Mouse (Mus musculus) kidney, embryonic 16.5 days (tissue): ENCODE data around the gene Acap3. TPM values are rescaled to one million over a fixed set of nuclear protein-coding genes. Genes with fewer than 3 reads are reported as not detected.
A peak's percentile ranks its signal among the peaks of the same experiment; 100 is the strongest.

Experiments used
- ATAC-seq: fragments of 200-750 bp; cut with Nextera tagmentation; 2 replicates; pipeline ENCODE4 v1.8.0; 2017; ENCODE audit warnings: moderate TSS enrichment; ENCODE audit not compliant: low FRiP score, low TSS enrichment
- H3K27ac ChIP-seq: fragments of 300-500 bp; sonication (generic); 2 replicates; pipeline ENCODE4 v1.5.1; 2014; ENCODE audit warnings: low read length
- H3K27me3 ChIP-seq: fragments of 300-500 bp; sonication (generic); 2 replicates; pipeline ENCODE4 v1.6.1; 2014; ENCODE audit warnings: low read length, control low read depth, mixed read lengths; ENCODE audit not compliant: insufficient read depth
- H3K36me3 ChIP-seq: fragments of 300-500 bp; sonication (generic); 2 replicates; pipeline ENCODE4 v1.6.1; 2014; ENCODE audit warnings: low read length, control low read depth, mixed read lengths; ENCODE audit not compliant: insufficient read depth
- H3K4me1 ChIP-seq: fragments of 300-500 bp; sonication (generic); 2 replicates; pipeline ENCODE4 v1.6.1; 2014; ENCODE audit warnings: low read length, control low read depth, mixed read lengths; ENCODE audit not compliant: insufficient read depth
- H3K4me2 ChIP-seq: fragments of 300-500 bp; sonication (generic); replicated peaks from 2 replicates; pipeline ENCODE4 v1.6.1; 2014; ENCODE audit warnings: low read depth, low read length
- H3K4me3 ChIP-seq: fragments of 300-500 bp; sonication (generic); 2 replicates; pipeline ENCODE4 v1.5.1; 2014; ENCODE audit warnings: mild to moderate bottlenecking, low read length
- H3K9ac ChIP-seq: fragments of 300-500 bp; sonication (generic); replicated peaks from 2 replicates; pipeline ENCODE4 v1.6.1; 2014; ENCODE audit warnings: low read length
- H3K9me3 ChIP-seq: fragments of 300-500 bp; sonication (generic); 2 replicates; pipeline ENCODE4 v1.6.1; 2016; ENCODE audit warnings: low read length, control low read depth
- WGBS: fragments of 180-500 bp; shearing (Covaris S2); extraction: QIAGEN DNeasy Blood & Tissue Kit; methylation state at CpG from one replicate; pipeline ENCODE4 v1.1.7; 2014; 5-methylcytosine and 5-hydroxymethylcytosine counted together
- polyA plus RNA-seq: library from polyadenylated mRNA; unstranded; fragments of >200 nt; fragmentation: Nextera tagmentation; extraction: Ambion mirVana; gene quantifications from 2 replicates; pipeline ENCODE4 v1.2.1, GENCODE M21; 2015

Acap3 gene
- polyA plus RNA-seq, 1 experiment from 2014 or later = 17.6 TPM

DNA sequence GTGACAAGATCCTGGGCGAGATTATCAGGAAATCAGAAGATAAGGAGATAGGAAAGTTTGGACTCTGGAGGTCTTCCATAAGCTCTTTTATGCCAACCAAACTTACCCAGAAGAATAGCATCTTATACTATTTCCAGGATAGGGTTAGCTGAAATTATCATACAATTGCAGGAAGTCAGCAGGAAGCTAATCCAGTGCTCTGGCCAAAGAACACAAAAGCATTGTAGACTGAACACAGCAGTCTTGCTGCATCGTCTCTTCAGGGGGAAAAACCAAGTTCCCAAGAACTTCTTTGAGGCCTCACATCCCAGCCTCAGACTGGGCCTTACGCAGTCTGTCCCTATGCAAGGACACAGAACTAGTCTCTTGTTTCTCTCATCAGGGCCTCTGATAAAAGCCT, 8.0 kb upstream of the Acap3 start:
- Histone ChIP-seq H3K4me3 (no peak overlapping the region), H3K27ac (peak overlapping the region; percentile 69; the same call in 1 of the 2 replicates), H3K4me2 (no peak overlapping the region), H3K4me1 (no peaks in the 10 kb centered on the region), H3K27me3 (no peaks in the 10 kb centered on the region), H3K9ac (no peak overlapping the region), H3K36me3 (peaks cover 45% of the 10 kb centered on the region), H3K9me3 (no peaks in the 10 kb centered on the region)
- no peak for ATAC-seq
- WGBS = 82% methylated on average over 3 of the region's 3 CpGs

- H3K4me1 ChIP-seq = peaks cover 12% of the 10 kb centered on the region
- ATAC-seq = no peak
- H3K27me3 ChIP-seq = no peaks in the 10 kb centered on the region
- peaks cover 51% of the 10 kb centered on the region for H3K36me3 ChIP-seq
- no peak overlapping the region for H3K4me3 ChIP-seq
- WGBS = 91% methylated on average over 5 of the region's 5 CpGs
- H3K4me2 ChIP-seq = no peak overlapping the region
- no peak overlapping the region for H3K9ac ChIP-seq
- H3K9me3 ChIP-seq = no peaks in the 10 kb centered on the region
- H3K27ac ChIP-seq = no peak overlapping the region
Observed at GRCm38 (mm10) chr4:155886330-155886729, 5.3 kb upstream of the Acap3 start.

DNA sequence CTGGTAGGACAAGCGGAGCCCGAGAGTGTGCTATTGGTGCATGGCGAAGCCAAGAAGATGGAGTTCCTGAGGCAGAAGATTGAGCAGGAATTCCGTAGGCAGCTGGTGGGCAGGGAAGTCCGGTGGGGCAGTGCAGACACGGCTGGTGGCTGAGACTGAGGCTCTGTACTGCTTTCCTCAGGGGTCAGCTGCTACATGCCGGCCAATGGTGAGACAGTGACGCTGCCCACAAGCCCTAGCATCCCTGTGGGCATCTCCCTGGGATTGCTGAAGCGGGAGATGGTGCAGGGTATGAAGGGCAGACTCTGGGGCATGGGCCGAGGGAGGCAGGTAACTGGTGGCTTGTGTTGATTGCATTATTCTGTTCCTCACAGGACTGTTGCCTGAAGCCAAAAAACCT, 3.9 kb upstream of the Acap3 start:
- H3K9me3 ChIP-seq = no peaks in the 10 kb centered on the region
- no peak overlapping the region for H3K9ac ChIP-seq
- no peak overlapping the region for H3K27ac ChIP-seq
- 91% methylated on average over 10 of the region's 10 CpGs for WGBS
- ATAC-seq = no peak
- no peaks in the 10 kb centered on the region for H3K27me3 ChIP-seq
- peaks cover 51% of the 10 kb centered on the region for H3K36me3 ChIP-seq
- H3K4me3 ChIP-seq = no peak overlapping the region
- H3K4me1 ChIP-seq = peaks cover 13% of the 10 kb centered on the region
- no peak overlapping the region for H3K4me2 ChIP-seq

DNA sequence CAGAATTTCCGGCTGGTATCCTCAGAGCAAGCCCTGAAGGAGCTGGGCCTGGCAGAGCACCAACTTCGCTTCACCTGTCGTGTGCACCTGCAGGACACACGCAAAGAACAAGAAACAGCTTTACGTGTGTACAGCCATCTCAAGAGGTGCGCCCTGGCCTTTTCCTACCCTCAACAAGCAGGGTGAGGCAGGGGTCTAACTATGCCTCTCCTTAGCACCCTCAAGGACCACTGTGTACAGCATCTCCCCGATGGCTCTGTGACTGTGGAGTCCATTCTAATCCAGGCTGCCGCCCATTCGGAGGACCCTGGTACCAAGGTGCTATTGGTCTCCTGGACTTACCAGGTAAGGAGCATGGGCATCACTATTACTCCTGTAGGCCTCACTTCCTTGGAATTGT, 3.4 kb upstream of the Acap3 start:
- no peak overlapping the region for H3K9ac ChIP-seq
- H3K4me2 ChIP-seq = no peak overlapping the region
- H3K9me3 ChIP-seq = no peaks in the 10 kb centered on the region
- WGBS = 93% methylated on average over 9 of the region's 9 CpGs
- no peak for ATAC-seq
- H3K36me3 ChIP-seq = peaks cover 51% of the 10 kb centered on the region
- no peak overlapping the region for H3K27ac ChIP-seq
- H3K4me3 ChIP-seq = no peak overlapping the region
- peaks cover 18% of the 10 kb centered on the region for H3K4me1 ChIP-seq
- no peaks in the 10 kb centered on the region for H3K27me3 ChIP-seq

DNA sequence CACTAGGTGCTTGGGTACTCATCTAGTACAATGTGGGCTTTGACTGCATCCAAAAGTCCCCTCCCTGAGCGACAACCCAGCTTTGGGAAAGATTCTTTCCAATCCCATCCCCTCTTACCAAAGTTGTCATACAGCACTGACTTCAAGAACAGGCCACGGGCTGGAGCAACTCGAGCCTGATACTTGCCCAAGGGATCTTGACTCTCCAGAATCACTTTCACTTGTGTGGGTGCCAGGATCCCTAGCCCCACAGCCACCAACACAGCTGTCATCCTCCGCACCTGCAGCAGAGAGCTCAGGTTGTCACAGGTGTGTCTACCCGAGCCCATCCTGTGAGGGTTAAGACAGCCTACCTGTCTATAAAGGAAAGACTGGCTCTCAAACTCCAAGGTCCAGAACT, 2.3 kb upstream of the Acap3 start:
- H3K4me1 ChIP-seq = peaks cover 25% of the 10 kb centered on the region
- H3K9me3 ChIP-seq = no peaks in the 10 kb centered on the region
- no peak overlapping the region for H3K9ac ChIP-seq
- no peak overlapping the region for H3K4me2 ChIP-seq
- H3K4me3 ChIP-seq = no peak overlapping the region
- WGBS = 88% methylated on average over 5 of the region's 5 CpGs
- no peak overlapping the region for H3K27ac ChIP-seq
- H3K36me3 ChIP-seq = peaks cover 49% of the 10 kb centered on the region
- no peak for ATAC-seq
- no peaks in the 10 kb centered on the region for H3K27me3 ChIP-seq

- Histone ChIP-seq H3K27ac (0 out of 2 replicates have a peak overlapping the region, but pooled peaks have one; percentile 20), H3K4me2 (peak overlapping the region; percentile 97), H3K9me3 (no peaks in the 10 kb centered on the region), H3K4me3 (peak overlapping the region; percentile 82), H3K27me3 (no peaks in the 10 kb centered on the region), H3K9ac (peak overlapping the region; percentile 87), H3K36me3 (peaks cover 36% of the 10 kb centered on the region), H3K4me1 (peaks cover 37% of the 10 kb centered on the region)
- under 1% methylated on average over 34 of the region's 34 CpGs for WGBS
- ATAC-seq = peak; percentile 0; the same call in 1 of the 2 replicates
Observed at GRCm38 (mm10) chr4:155891011-155891471, 581 bp upstream of the Acap3 start.

- ATAC-seq = peak; percentile 91
- Histone ChIP-seq H3K4me2 (peak overlapping the region; percentile 97), H3K27me3 (no peaks in the 10 kb centered on the region), H3K4me1 (peaks cover 37% of the 10 kb centered on the region), H3K9me3 (no peaks in the 10 kb centered on the region), H3K9ac (peak overlapping the region; percentile 87), H3K36me3 (peaks cover 30% of the 10 kb centered on the region), H3K4me3 (peak overlapping the region; percentile 82), H3K27ac (peak overlapping the region; percentile 97)
- WGBS = under 1% methylated on average over 56 of the region's 56 CpGs
Observed at GRCm38 (mm10) chr4:155892017-155892416, 395 bp downstream of the Acap3 start.

DNA sequence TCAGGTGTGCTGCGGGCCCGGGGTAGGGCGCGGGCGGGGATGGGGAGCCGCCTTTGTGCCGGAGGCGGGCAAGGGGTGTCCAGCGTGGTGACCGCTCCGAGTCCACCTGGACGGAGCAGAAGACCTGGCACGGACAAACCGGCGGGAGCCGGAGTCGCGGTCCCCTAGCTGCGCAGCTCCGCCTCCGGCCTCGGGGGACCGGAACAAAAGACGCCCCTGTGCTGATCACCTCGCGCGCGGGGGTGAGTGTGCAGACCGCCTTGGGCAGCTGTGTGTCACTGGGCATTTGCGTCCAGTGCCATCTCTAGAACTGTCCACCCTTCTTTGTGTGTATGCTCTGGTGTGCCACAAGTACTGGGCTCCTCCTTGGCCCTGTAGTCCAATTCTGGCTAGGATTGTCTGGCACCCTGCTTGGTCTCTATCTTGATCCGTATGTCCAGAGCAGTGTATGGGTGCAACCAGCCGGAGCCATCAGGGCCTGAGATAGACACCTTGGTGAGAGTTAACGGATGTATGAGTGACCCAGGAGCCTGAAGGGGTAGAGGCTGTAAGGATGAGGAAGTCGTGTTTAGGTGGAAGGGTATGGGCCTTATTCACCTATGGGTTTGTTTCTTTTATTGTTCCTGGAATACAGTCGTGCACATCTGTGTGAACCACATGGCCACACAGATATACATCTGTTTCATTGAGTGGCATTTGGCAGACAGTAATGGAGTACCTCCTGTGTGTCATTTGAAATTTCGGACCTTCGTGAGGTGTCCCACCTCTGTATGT, 1.0 kb downstream of the Acap3 start:
- Histone ChIP-seq H3K9ac (peak overlapping the region; percentile 87), H3K27me3 (no peaks in the 10 kb centered on the region), H3K4me3 (peak overlapping the region; percentile 82), H3K4me1 (peaks cover 37% of the 10 kb centered on the region), H3K9me3 (no peaks in the 10 kb centered on the region), H3K4me2 (peak overlapping the region; percentile 97), H3K36me3 (peaks cover 25% of the 10 kb centered on the region), H3K27ac (peak overlapping the region; percentile 97)
- peak; percentile 43; the same call in 1 of the 2 replicates for ATAC-seq
- WGBS = 4% methylated on average over 37 of the region's 37 CpGs

DNA sequence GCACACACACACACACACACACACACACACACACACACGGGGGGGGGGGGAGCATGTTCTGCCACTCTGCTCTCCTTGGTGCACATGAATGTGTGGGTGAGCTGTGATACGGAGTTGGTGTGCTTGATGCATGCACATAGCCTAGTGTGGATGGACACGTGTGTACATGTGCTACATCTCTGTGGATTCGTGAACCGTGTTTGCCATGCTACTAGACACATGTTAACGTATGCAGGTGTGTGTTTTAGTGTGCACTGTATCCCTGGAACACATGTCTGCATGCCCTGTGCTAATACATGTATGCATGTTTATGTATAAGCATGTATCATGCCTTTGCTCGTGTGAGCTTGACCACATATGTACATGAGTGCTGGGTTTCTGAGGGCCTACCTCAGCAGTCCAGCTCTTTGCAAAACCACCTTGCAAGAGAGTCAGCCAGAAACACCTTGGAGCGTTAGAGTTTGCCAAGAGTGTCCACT, 1.6 kb downstream of the Acap3 start:
- WGBS = 67% methylated on average over 8 of the region's 8 CpGs
- H3K27ac ChIP-seq = no peak overlapping the region
- H3K9ac ChIP-seq = peak overlapping the region; percentile 87
- no peaks in the 10 kb centered on the region for H3K9me3 ChIP-seq
- peak overlapping the region; percentile 97 for H3K4me2 ChIP-seq
- peaks cover 18% of the 10 kb centered on the region for H3K36me3 ChIP-seq
- H3K4me1 ChIP-seq = peaks cover 37% of the 10 kb centered on the region
- peak overlapping the region; percentile 82 for H3K4me3 ChIP-seq
- no peaks in the 10 kb centered on the region for H3K27me3 ChIP-seq
- no peak for ATAC-seq

DNA sequence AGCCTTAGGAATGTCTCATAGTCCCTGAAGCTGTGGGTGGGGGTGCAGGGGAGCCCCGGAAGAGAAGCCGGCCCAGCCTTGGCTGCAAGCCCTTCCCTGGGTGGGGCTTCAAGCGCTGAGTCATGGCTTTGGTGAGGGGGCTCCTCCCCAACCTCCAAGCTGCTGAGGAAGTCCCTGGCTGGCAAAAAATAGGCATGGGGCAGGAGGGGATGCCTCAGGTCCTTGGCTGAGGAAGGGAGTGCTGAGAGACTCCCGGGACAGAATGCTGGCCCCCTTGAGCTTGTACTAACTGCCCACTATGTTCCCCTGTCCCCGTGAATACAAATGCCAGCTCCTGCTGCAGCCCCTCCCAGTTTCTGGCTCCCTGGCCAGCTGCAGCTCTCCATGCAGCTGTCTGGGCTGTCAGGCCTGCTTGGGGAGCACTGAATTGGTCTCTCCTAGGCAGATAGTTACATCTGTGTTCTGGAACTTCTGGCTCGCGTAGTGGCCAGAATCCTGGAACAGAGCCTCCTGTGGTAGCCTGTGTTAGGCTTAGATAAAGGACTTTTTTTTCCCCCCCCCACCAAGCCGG, 2.8 kb downstream of the Acap3 start:
- Histone ChIP-seq H3K9me3 (no peaks in the 10 kb centered on the region), H3K4me3 (no peak overlapping the region), H3K9ac (no peak overlapping the region), H3K36me3 (peaks cover 16% of the 10 kb centered on the region; the same call in 1 of the 2 replicates), H3K27ac (no peak overlapping the region), H3K4me1 (peaks cover 37% of the 10 kb centered on the region), H3K4me2 (peak overlapping the region; percentile 7; the same call in 1 of the 2 replicates), H3K27me3 (no peaks in the 10 kb centered on the region)
- ATAC-seq = no peak
- WGBS = 37% methylated on average over 8 of the region's 8 CpGs
